Mouse (Mus musculus) adrenal gland, adult 2 months (tissue): ENCODE results near the gene Atp6v1c2. TPM values are rescaled to one million over a fixed set of nuclear protein-coding genes. Genes with fewer than 3 reads are reported as not detected.

ENCODE experiments used
- DNase-seq: peaks from one replicate; pipeline ENCODE4 v3.0.0; 2021
- polyA plus RNA-seq: library from polyadenylated mRNA; depleted of rRNA; stranded (reverse); fragments of >200 nt; gene quantifications from 2 replicates; pipeline ENCODE4 v1.2.3, GENCODE M21; 2012
- total RNA-seq, 2 experiments: library from RNA; stranded (reverse); gene quantifications; 2 replicates each; pipeline ENCODE4 v1.2.3; 2021

The Atp6v1c2 gene
- total and polyA plus RNA-seq, 3 experiments: 0.58 to 2.7 (median 1.9) TPM

- no peak for DNase-seq
Measured at GRCm38 (mm10) chr12:17333459-17333858, 4.3 kb upstream of the Atp6v1c2 start.

- peak; percentile 84 for DNase-seq
Measured at GRCm38 (mm10) chr12:17324549-17325470, 4.3 kb downstream of the Atp6v1c2 start.

GRCm38 (mm10) chr12:17318453-17318852, 10.7 kb downstream of the Atp6v1c2 start:
- DNase-seq: no peak

- DNase-seq: no peak
Measured at GRCm38 (mm10) chr12:17317970-17318369, 11.2 kb downstream of the Atp6v1c2 start.

GRCm38 (mm10) chr12:17316096-17316495, 13.1 kb downstream of the Atp6v1c2 start:
- DNase-seq: no peak

- DNase-seq: no peak
Measured at GRCm38 (mm10) chr12:17310852-17311839, 18.0 kb downstream of the Atp6v1c2 start.

GRCm38 (mm10) chr12:17308246-17308645, 20.9 kb downstream of the Atp6v1c2 start:
- DNase-seq: no peak

GRCm38 (mm10) chr12:17305445-17305844, 23.7 kb downstream of the Atp6v1c2 start:
- DNase-seq: peak; percentile 90

- no peak for DNase-seq
Measured at GRCm38 (mm10) chr12:17299902-17300301, 29.3 kb downstream of the Atp6v1c2 start.

- DNase-seq: no peak
Measured at GRCm38 (mm10) chr12:17296899-17297298, 32.3 kb downstream of the Atp6v1c2 start.

- DNase-seq: peak; percentile 35
Measured at GRCm38 (mm10) chr12:17290569-17290968, 38.6 kb downstream of the Atp6v1c2 start.

- no peak for DNase-seq
Measured at GRCm38 (mm10) chr12:17289913-17290312, 39.2 kb downstream of the Atp6v1c2 start.

GRCm38 (mm10) chr12:17289060-17289459, 40.1 kb downstream of the Atp6v1c2 start:
- DNase-seq: peak; percentile 72

- peak; percentile 38 for DNase-seq
Measured at GRCm38 (mm10) chr12:17288496-17288895, 40.7 kb downstream of the Atp6v1c2 start.

- no peak for DNase-seq
Measured at GRCm38 (mm10) chr12:17273841-17274240, 55.3 kb downstream of the Atp6v1c2 start.

GRCm38 (mm10) chr12:17271272-17271671, 57.9 kb downstream of the Atp6v1c2 start:
- peak; percentile 35 for DNase-seq

- DNase-seq: no peak
Measured at GRCm38 (mm10) chr12:17267316-17267715, 61.8 kb downstream of the Atp6v1c2 start.

- no peak for DNase-seq
Measured at GRCm38 (mm10) chr12:17266673-17266990, 62.5 kb downstream of the Atp6v1c2 start.

- DNase-seq: peak; percentile 96
Measured at GRCm38 (mm10) chr12:17265971-17266672, 63.0 kb downstream of the Atp6v1c2 start, which contains the start of gene Pdia6. Gene Pdia6 (plus strand): TSS chr12:17266545.

GRCm38 (mm10) chr12:17264826-17265225, 64.3 kb downstream of the Atp6v1c2 start:
- DNase-seq: no peak

GRCm38 (mm10) chr12:17263881-17264280, 65.3 kb downstream of the Atp6v1c2 start:
- no peak for DNase-seq

- DNase-seq: no peak
Measured at GRCm38 (mm10) chr12:17261005-17261404, 68.2 kb downstream of the Atp6v1c2 start.
